Mouse (Mus musculus) MEL (cell line): ENCODE data around the gene Dgkh. TPM values are rescaled to one million over a fixed set of nuclear protein-coding genes. Genes with fewer than 3 reads are reported as not detected.

Experiments
- DNase-seq: peaks from one replicate; pipeline ENCODE4 v3.0.0; 2011; ENCODE audit warnings: low read depth, low spot score
- H3K27ac ChIP-seq: 2 replicates; pipeline ENCODE4 v1.5.1; 2012; ENCODE audit warnings: low read depth, mild to moderate bottlenecking, control low read depth, low read length, moderate library complexity; ENCODE audit not compliant: control insufficient read depth
- H3K27me3 ChIP-seq, 2 experiments: fragments of 150-350 bp in 1 of 2; sonication (generic) in 1 of 2; 2 replicates each; pipeline ENCODE4 v1.6.1; 2012; ENCODE audit warnings: low read length in 2 of 2, mild to moderate bottlenecking in 2 of 2, improper control_type of control experiment in 1 of 2, moderate library complexity in 1 of 2; ENCODE audit not compliant: insufficient read depth in 2 of 2, control insufficient read depth in 1 of 2
- H3K36me3 ChIP-seq, 2 experiments: 2 replicates each; pipeline ENCODE4 v1.6.1; 2012 to 2014; ENCODE audit warnings: low read length in 2 of 2, improper control_type of control experiment in 1 of 2, inconsistent platforms in 1 of 2, mild to moderate bottlenecking in 1 of 2; ENCODE audit not compliant: insufficient read depth in 2 of 2, control insufficient read depth in 1 of 2
- H3K4me1 ChIP-seq, 2 experiments: fragments of 150-350 bp in 1 of 2; sonication (generic) in 1 of 2; 2 replicates each; pipeline ENCODE4 v1.6.1; 2012; ENCODE audit warnings: low read length in 2 of 2, improper control_type of control experiment in 1 of 2, mild to moderate bottlenecking in 1 of 2; ENCODE audit not compliant: insufficient read depth in 2 of 2, control insufficient read depth in 1 of 2
- H3K4me3 ChIP-seq, 2 experiments: fragments of 150-350 bp in 1 of 2; sonication (generic) in 1 of 2; 2 replicates each; pipeline ENCODE4 v1.5.1; 2012; ENCODE audit warnings: low read depth in 2 of 2, low read length in 2 of 2, mild to moderate bottlenecking in 2 of 2, moderate library complexity in 2 of 2, control low read depth in 1 of 2, improper control_type of control experiment in 1 of 2; ENCODE audit not compliant: control insufficient read depth in 1 of 2, insufficient read depth in 1 of 2
- H3K79me2 ChIP-seq: 2 replicates; pipeline ENCODE4 v1.6.1; 2012; ENCODE audit warnings: mild to moderate bottlenecking, low read length, moderate library complexity; ENCODE audit not compliant: control insufficient read depth, poor library complexity, insufficient read depth
- H3K9ac ChIP-seq: 2 replicates; pipeline ENCODE4 v1.6.1; 2012; ENCODE audit warnings: low read depth, mild to moderate bottlenecking, control low read depth, low read length, moderate library complexity; ENCODE audit not compliant: control insufficient read depth, poor library complexity, severe bottlenecking
- H3K9me3 ChIP-seq: fragments of 150-350 bp; sonication (generic); replicated peaks from 2 replicates; pipeline ENCODE4 v1.6.1; 2012; ENCODE audit warnings: mild to moderate bottlenecking, low read length, improper control_type of control experiment, moderate library complexity; ENCODE audit not compliant: insufficient read depth
- CHD1 ChIP-seq: IDR thresholded peaks from 2 replicates; pipeline ENCODE4 v1.6.1; 2012; ENCODE audit warnings: low read depth, mild to moderate bottlenecking, inconsistent platforms, low read length, improper control_type of control experiment
- CHD2 ChIP-seq: IDR thresholded peaks from 2 replicates; pipeline ENCODE4 v1.6.1; 2011; ENCODE audit warnings: low read length, improper control_type of control experiment
- CTCF ChIP-seq, 3 experiments: IDR thresholded peaks in 2 of 3; conservative IDR thresholded peaks in 1 of 3; 2 replicates each; pipeline ENCODE4 v1.5.1; 2011 to 2012; ENCODE audit warnings: low read length in 3 of 3, low read depth in 2 of 3, mild to moderate bottlenecking in 2 of 3, improper control_type of control experiment in 1 of 3, inconsistent platforms in 1 of 3, mixed read lengths in 1 of 3, moderate library complexity in 1 of 3; ENCODE audit not compliant: control insufficient read depth in 1 of 3, insufficient read depth in 1 of 3, poor library complexity in 1 of 3, severe bottlenecking in 1 of 3
- ELF1 ChIP-seq: IDR thresholded peaks from 2 replicates; pipeline ENCODE4 v1.6.1; 2014; ENCODE audit warnings: low read depth, mild to moderate bottlenecking, inconsistent platforms, low read length, improper control_type of control experiment, moderate library complexity
- ETS1 ChIP-seq: IDR thresholded peaks from 2 replicates; pipeline ENCODE4 v1.6.1; 2012; ENCODE audit warnings: low read depth, mild to moderate bottlenecking, inconsistent platforms, low read length, improper control_type of control experiment, moderate library complexity
- GABPA ChIP-seq: IDR thresholded peaks from 2 replicates; pipeline ENCODE4 v1.6.1; 2012; ENCODE audit warnings: low read depth, mild to moderate bottlenecking, inconsistent platforms, low read length, improper control_type of control experiment, moderate library complexity
- GATA1 ChIP-seq: IDR thresholded peaks from 2 replicates; pipeline ENCODE4 v1.6.1; 2011; ENCODE audit warnings: low read depth, low read length, improper control_type of control experiment
- HCFC1 ChIP-seq: IDR thresholded peaks from 2 replicates; pipeline ENCODE4 v1.6.1; 2012; ENCODE audit warnings: low read depth, mild to moderate bottlenecking, inconsistent platforms, low read length, improper control_type of control experiment, moderate library complexity
- MAFK ChIP-seq: IDR thresholded peaks from 2 replicates; pipeline ENCODE4 v1.6.1; 2011; ENCODE audit warnings: low read depth, mild to moderate bottlenecking, low read length, improper control_type of control experiment, borderline replicate concordance
- MAX ChIP-seq: IDR thresholded peaks from 2 replicates; pipeline ENCODE4 v1.6.1; 2011; ENCODE audit warnings: low read length, improper control_type of control experiment
- MEF2A ChIP-seq: IDR thresholded peaks from 2 replicates; pipeline ENCODE4 v1.6.1; 2014; ENCODE audit warnings: low read depth, mild to moderate bottlenecking, inconsistent platforms, low read length, improper control_type of control experiment; ENCODE audit not compliant: poor library complexity, insufficient replicate concordance, severe bottlenecking; ENCODE audit errors: extremely low read depth
- NRF1 ChIP-seq: IDR thresholded peaks from 2 replicates; pipeline ENCODE4 v1.6.1; 2014; ENCODE audit warnings: low read depth, mild to moderate bottlenecking, inconsistent platforms, low read length, improper control_type of control experiment, moderate library complexity; ENCODE audit not compliant: poor library complexity, insufficient read depth, severe bottlenecking
- POLR2AphosphoS2 ChIP-seq: IDR thresholded peaks from 2 replicates; pipeline ENCODE4 v1.6.1; 2011; ENCODE audit warnings: low read length, improper control_type of control experiment
- TBP ChIP-seq: IDR thresholded peaks from 2 replicates; pipeline ENCODE4 v1.8.0; 2011; ENCODE audit warnings: low read depth, low read length, improper control_type of control experiment
- USF1 ChIP-seq: IDR thresholded peaks from 2 replicates; pipeline ENCODE4 v1.6.1; 2014; ENCODE audit warnings: low read depth, mild to moderate bottlenecking, inconsistent platforms, low read length, improper control_type of control experiment, moderate library complexity
- USF2 ChIP-seq, 2 experiments: IDR thresholded peaks; 2 replicates each; pipeline ENCODE4 v1.6.1; 2011 to 2012; ENCODE audit warnings: improper control_type of control experiment in 2 of 2, low read length in 2 of 2, borderline replicate concordance in 1 of 2, inconsistent platforms in 1 of 2, low read depth in 1 of 2, mild to moderate bottlenecking in 1 of 2; ENCODE audit not compliant: insufficient read depth in 1 of 2
- ZMIZ1 ChIP-seq: IDR thresholded peaks from 2 replicates; pipeline ENCODE4 v1.6.1; 2012; ENCODE audit warnings: low read depth, mild to moderate bottlenecking, inconsistent platforms, low read length, improper control_type of control experiment, moderate library complexity
- ZNF384 ChIP-seq: IDR thresholded peaks from 2 replicates; pipeline ENCODE4 v1.6.1; 2012; ENCODE audit warnings: low read depth, mild to moderate bottlenecking, inconsistent platforms, low read length, improper control_type of control experiment
- polyA plus RNA-seq, 2 experiments: library from polyadenylated mRNA; stranded (reverse) in 1 of 2; unstranded in 1 of 2; fragments of >175 nt in 1 of 2; fragments of >200 nt in 1 of 2; gene quantifications; 2 replicates each; pipeline versions ENCODE4 v1.2.1 to v1.2.4; 2012; ENCODE audit warnings: low replicate concordance in 2 of 2, low read depth in 1 of 2; ENCODE audit not compliant: insufficient read length in 2 of 2, insufficient read depth in 1 of 2, missing spikeins in 1 of 2
- total RNA-seq: library from RNA; depleted of rRNA; stranded (reverse); fragments of 300-350 nt; gene quantifications from 2 replicates; pipeline ENCODE4 v1.2.3, GENCODE M21; 2012

Dgkh gene
- total and polyA plus RNA-seq, 3 experiments = under 0.01 TPM; not detected in 2

- Histone ChIP-seq H3K9ac (no peak overlapping the region), H3K27ac (no peak overlapping the region), H3K9me3 (no peaks in the 10 kb centered on the region), H3K27me3 (no peaks in the 10 kb centered on the region), H3K36me3 (no peaks in the 10 kb centered on the region), H3K79me2 (no peaks in the 10 kb centered on the region), H3K4me3 (no peak overlapping the region), H3K4me1 (no peaks in the 10 kb centered on the region)
- TF ChIP-seq POLR2AphosphoS2 (no peak), ZMIZ1 (no peak), CHD1 (no peak), MAFK (no peak), MAX (no peak), MEF2A (no peak), HCFC1 (no peak), ELF1 (no peak), TBP (no peak), GABPA (no peak)
- no peak for DNase-seq
These were observed 42.2 kb downstream of the Dgkh start for GRCm38 (mm10) chr14:78690387-78690786.

- Histone ChIP-seq H3K79me2 (no peaks in the 10 kb centered on the region), H3K9ac (no peak overlapping the region), H3K27me3 (no peaks in the 10 kb centered on the region), H3K27ac (no peak overlapping the region), H3K4me1 (no peaks in the 10 kb centered on the region), H3K9me3 (no peaks in the 10 kb centered on the region), H3K4me3 (no peak overlapping the region), H3K36me3 (no peaks in the 10 kb centered on the region)
- no peak for DNase-seq
- TF ChIP-seq MAX = no peak
- no peak for TF ChIP-seq CHD2
- no peak for TF ChIP-seq NRF1
- TF ChIP-seq ZMIZ1 = no peak
- TF ChIP-seq ZNF384 = no peak
- no peak for TF ChIP-seq CHD1
- TF ChIP-seq ETS1 = no peak
- TF ChIP-seq USF2 (IDR thresholded peaks at IDR 0.05; ENCODE audit: borderline replicate concordance in 1 of 2, insufficient read depth in 1 of 2, low read depth in 1 of 2, low read length in 2 of 2) = no peak
- no peak for TF ChIP-seq GATA1
- no peak for TF ChIP-seq USF1
- TF ChIP-seq CTCF (IDR thresholded peaks at IDR 0.05 in 2 of 3, conservative IDR thresholded peaks at IDR 0.05 in 1 of 3; ENCODE audit: control insufficient read depth in 1 of 3, insufficient read depth in 1 of 3, low read depth in 2 of 3, low read length in 3 of 3, poor library complexity in 1 of 3, severe bottlenecking in 1 of 3) = no peak
These were observed 42.6 kb downstream of the Dgkh start for GRCm38 (mm10) chr14:78689950-78690349.
